Mouse (Mus musculus) hindbrain, embryonic 14.5 days (tissue): ENCODE data around the gene Myo18a. TPM values are rescaled to one million over a fixed set of nuclear protein-coding genes. Genes with fewer than 3 reads are reported as not detected.

Experiments used
- ATAC-seq: fragments of 200-750 bp; cut with Nextera tagmentation; 2 replicates; pipeline ENCODE4 v1.8.0; 2017; ENCODE audit warnings: moderate number of reproducible peaks, mild to moderate bottlenecking, moderate TSS enrichment, moderate library complexity; ENCODE audit not compliant: low FRiP score
- DNase-seq: peaks from one replicate; pipeline ENCODE4 v3.0.0-alpha.2; 2015; ENCODE audit warnings: low spot score
- H3K27ac ChIP-seq: fragments of 300-500 bp; sonication (generic); 2 replicates; pipeline ENCODE4 v1.5.1; 2014; ENCODE audit warnings: mild to moderate bottlenecking, moderate library complexity
- H3K27me3 ChIP-seq: fragments of 300-500 bp; sonication (generic); 2 replicates; pipeline ENCODE4 v1.6.1; 2014; ENCODE audit warnings: mild to moderate bottlenecking, low read length, mixed read lengths; ENCODE audit not compliant: control insufficient read depth, insufficient read depth
- H3K36me3 ChIP-seq: fragments of 300-500 bp; sonication (generic); replicated peaks from 2 replicates; pipeline ENCODE4 v1.6.1; 2014; ENCODE audit not compliant: control insufficient read depth, insufficient read depth
- H3K4me1 ChIP-seq: fragments of 300-500 bp; sonication (generic); replicated peaks from 2 replicates; pipeline ENCODE4 v1.6.1; 2014; ENCODE audit warnings: antibody characterized with exemption, low read length, mixed read lengths; ENCODE audit not compliant: control insufficient read depth, insufficient read depth
- H3K4me2 ChIP-seq: fragments of 300-500 bp; sonication (generic); replicated peaks from 2 replicates; pipeline ENCODE4 v1.6.1; 2014; ENCODE audit warnings: mild to moderate bottlenecking, moderate library complexity
- H3K4me3 ChIP-seq: fragments of 300-500 bp; sonication (generic); replicated peaks from 2 replicates; pipeline ENCODE4 v1.5.1; 2014; ENCODE audit warnings: mild to moderate bottlenecking, low read length
- H3K9ac ChIP-seq: fragments of 300-500 bp; sonication (generic); 2 replicates; pipeline ENCODE4 v1.6.1; 2014
- H3K9me3 ChIP-seq: fragments of 300-500 bp; sonication (generic); 2 replicates; pipeline ENCODE4 v1.6.1; 2016; ENCODE audit warnings: low read length; ENCODE audit not compliant: control insufficient read depth
- WGBS: fragments of 180-500 bp; shearing (Covaris S2); extraction: QIAGEN DNeasy Blood & Tissue Kit; methylation state at CpG from one replicate; pipeline ENCODE4 v1.1.7; 2014; 5-methylcytosine and 5-hydroxymethylcytosine counted together
- polyA plus RNA-seq: library from polyadenylated mRNA; unstranded; fragments of >200 nt; fragmentation: Nextera tagmentation; extraction: Ambion mirVana; gene quantifications from 2 replicates; pipeline ENCODE4 v1.2.1, GENCODE M21; 2014

Myo18a gene
- polyA plus RNA-seq, 1 experiment from 2014 or later, result 42.1 TPM

GRCm38 (mm10) chr11:77900187-77900586 is 137.1 kb downstream of the Myo18a start:
- no peak overlapping the region for H3K27ac ChIP-seq
- no peak for ATAC-seq
- 95% methylated on average over 3 of the region's 3 CpGs for WGBS

DNA sequence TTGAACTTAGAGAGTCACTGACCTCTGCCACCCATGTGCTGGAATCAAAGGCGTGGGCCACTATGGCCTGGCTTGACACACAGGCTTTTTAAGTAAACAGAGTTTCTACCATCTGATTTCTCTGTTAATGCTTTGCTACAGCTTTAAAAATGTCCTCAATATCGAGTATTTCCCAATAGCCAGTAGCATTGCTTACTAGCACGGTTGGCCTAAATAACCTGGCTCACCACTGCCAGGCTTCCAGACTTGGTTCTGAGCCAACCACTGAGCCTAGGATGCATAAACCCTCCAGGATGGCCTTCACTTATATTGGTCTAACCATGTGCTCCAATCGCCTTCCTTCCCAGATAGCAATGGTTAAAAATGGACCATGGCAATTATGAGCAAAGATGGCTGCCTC is 137.7 kb downstream of the Myo18a start:
- H3K4me1 ChIP-seq, result peaks cover 56% of the 10 kb centered on the region
- 90% methylated on average over 4 of the region's 4 CpGs for WGBS
- ATAC-seq (no peak), DNase-seq (no peak)
- no peak overlapping the region for H3K4me2 ChIP-seq
- no peaks in the 10 kb centered on the region for H3K27me3 ChIP-seq
- 0 out of 2 replicates have a peak overlapping the region, but pooled peaks have one; percentile 55 for H3K27ac ChIP-seq
- H3K36me3 ChIP-seq, result no peaks in the 10 kb centered on the region
- no peak overlapping the region for H3K9ac ChIP-seq
- no peaks in the 10 kb centered on the region for H3K9me3 ChIP-seq
- no peak overlapping the region for H3K4me3 ChIP-seq

More at GRCm38 (mm10) chr11:77900187-77900586, 137.1 kb downstream of the Myo18a start:
- Histone ChIP-seq H3K4me3 (no peak overlapping the region), H3K27me3 (no peaks in the 10 kb centered on the region), H3K9ac (no peak overlapping the region), H3K9me3 (no peaks in the 10 kb centered on the region), H3K4me1 (peaks cover 61% of the 10 kb centered on the region), H3K36me3 (no peaks in the 10 kb centered on the region), H3K4me2 (no peak overlapping the region)
- no peak for DNase-seq

GRCm38 (mm10) chr11:77901366-77901765 is 138.3 kb downstream of the Myo18a start:
- no peak for ATAC-seq
- Histone ChIP-seq H3K27ac (peak overlapping the region; percentile 55; the same call in 1 of the 2 replicates), H3K9me3 (no peaks in the 10 kb centered on the region), H3K4me3 (no peak overlapping the region), H3K4me2 (no peak overlapping the region), H3K36me3 (no peaks in the 10 kb centered on the region), H3K4me1 (peaks cover 56% of the 10 kb centered on the region), H3K27me3 (no peaks in the 10 kb centered on the region), H3K9ac (no peak overlapping the region)
- DNase-seq, result no peak
- 52% methylated on average over 5 of the region's 5 CpGs for WGBS

GRCm38 (mm10) chr11:77901775-77902355 is 138.8 kb downstream of the Myo18a start:
- 29% methylated on average over 8 of the region's 8 CpGs for WGBS
- Histone ChIP-seq H3K36me3 (no peaks in the 10 kb centered on the region), H3K27ac (peak overlapping the region; percentile 55; the same call in 1 of the 2 replicates), H3K9me3 (no peaks in the 10 kb centered on the region), H3K9ac (no peak overlapping the region), H3K27me3 (no peaks in the 10 kb centered on the region), H3K4me2 (no peak overlapping the region), H3K4me3 (no peak overlapping the region), H3K4me1 (peaks cover 55% of the 10 kb centered on the region)
- DNase-seq, result no peak
- peak; percentile 53; the same call in 1 of the 2 replicates for ATAC-seq

DNA sequence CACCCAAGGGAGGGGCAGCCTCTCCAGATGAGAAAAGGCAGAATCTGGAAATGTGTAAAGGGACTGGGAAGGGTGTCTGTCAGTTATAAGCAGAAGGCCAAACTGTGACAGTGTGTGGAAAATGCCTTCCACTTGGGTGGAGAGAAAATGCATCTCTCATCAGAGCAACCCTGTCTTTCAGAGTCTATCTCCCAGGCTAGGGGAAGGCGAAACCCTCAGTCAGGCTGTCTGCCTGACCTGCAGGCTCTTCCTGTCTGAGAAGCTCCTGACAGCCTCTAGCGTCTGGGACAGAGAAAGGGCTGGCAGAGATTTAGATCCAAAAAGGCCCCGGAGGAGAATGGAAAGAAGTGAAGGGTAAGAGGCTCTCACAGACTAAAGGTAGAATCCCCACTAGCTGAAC is 140.7 kb downstream of the Myo18a start:
- ATAC-seq (no peak), DNase-seq (no peak)
- Histone ChIP-seq H3K27ac (peak overlapping the region; percentile 14), H3K4me1 (peaks cover 41% of the 10 kb centered on the region), H3K27me3 (no peaks in the 10 kb centered on the region), H3K4me3 (no peak overlapping the region), H3K36me3 (no peaks in the 10 kb centered on the region), H3K9me3 (no peaks in the 10 kb centered on the region), H3K4me2 (no peak overlapping the region), H3K9ac (no peak overlapping the region)
- WGBS, result 14% methylated on average over 3 of the region's 3 CpGs

DNA sequence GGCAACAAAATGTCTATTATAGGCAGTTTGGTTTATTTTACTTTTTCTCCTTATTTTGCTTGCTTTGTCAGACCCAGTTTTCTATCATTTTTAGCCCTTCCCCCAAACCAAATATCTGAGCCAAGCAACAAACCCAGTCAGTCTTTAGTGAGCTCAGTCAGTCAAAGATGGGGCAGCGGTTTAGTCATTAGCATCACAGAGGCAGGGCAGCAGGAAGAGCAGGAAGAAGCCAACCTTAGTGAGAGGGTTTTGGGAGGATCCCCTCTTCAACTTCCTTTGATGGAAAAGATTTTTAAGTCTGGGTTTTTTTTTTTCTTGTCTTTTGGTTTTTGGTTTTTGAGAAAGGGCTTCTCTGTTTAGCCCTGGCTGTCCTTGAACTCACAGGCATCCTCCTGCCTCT is 141.7 kb downstream of the Myo18a start:
- Histone ChIP-seq H3K9ac (no peak overlapping the region), H3K9me3 (no peaks in the 10 kb centered on the region), H3K4me2 (no peak overlapping the region), H3K4me1 (peaks cover 41% of the 10 kb centered on the region), H3K36me3 (no peaks in the 10 kb centered on the region), H3K4me3 (no peak overlapping the region), H3K27ac (no peak overlapping the region), H3K27me3 (no peaks in the 10 kb centered on the region)
- no peak for ATAC-seq
- no peak for DNase-seq
- WGBS, result 19% methylated on average over 1 of the region's 1 CpGs

DNA sequence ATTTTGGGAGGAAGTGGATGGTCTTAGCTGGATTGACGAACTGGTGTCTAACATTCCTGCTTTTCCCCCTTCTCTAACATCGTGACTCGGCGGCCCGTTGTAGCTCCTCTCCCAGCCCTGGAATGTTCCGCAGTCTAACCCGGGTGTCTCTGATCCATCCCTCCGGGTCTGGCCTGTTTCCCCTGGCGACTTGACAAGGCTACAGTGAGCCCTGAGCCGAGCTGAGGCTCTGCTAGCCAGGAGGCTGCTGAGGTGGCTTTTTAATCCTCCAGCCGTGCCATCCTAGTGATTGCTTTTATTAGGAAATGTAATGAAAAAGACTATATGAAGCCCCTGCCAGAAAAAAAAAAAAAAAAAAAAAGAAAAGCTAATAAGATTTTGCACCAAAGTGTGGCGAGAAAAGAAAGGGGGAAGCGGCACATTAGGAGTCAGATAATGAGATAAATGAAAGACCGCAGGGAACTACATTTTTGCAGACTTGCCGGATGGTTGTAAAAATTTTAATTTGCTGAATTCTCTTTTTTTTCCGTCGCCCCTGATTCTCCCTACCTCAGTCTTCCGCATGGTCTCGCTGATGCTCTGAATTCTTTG is 143.1 kb downstream of the Myo18a start:
- H3K9ac ChIP-seq, result peak overlapping the region; percentile 26; the same call in 1 of the 2 replicates
- H3K27ac ChIP-seq, result peak overlapping the region; percentile 80
- no peaks in the 10 kb centered on the region for H3K36me3 ChIP-seq
- no peaks in the 10 kb centered on the region for H3K9me3 ChIP-seq
- WGBS, result 17% methylated on average over 19 of the region's 19 CpGs
- H3K27me3 ChIP-seq, result no peaks in the 10 kb centered on the region
- DNase-seq (no peak), ATAC-seq (no peak; the same call in 1 of the 2 replicates)
- H3K4me2 ChIP-seq, result peak overlapping the region; percentile 31
- H3K4me3 ChIP-seq, result no peak overlapping the region
- H3K4me1 ChIP-seq, result peaks cover 41% of the 10 kb centered on the region

GRCm38 (mm10) chr11:77906747-77907174 is 143.7 kb downstream of the Myo18a start:
- Histone ChIP-seq H3K4me2 (peak overlapping the region; percentile 31), H3K27ac (peak overlapping the region; percentile 80), H3K9ac (peak overlapping the region; percentile 28; the same call in 1 of the 2 replicates), H3K36me3 (no peaks in the 10 kb centered on the region), H3K27me3 (no peaks in the 10 kb centered on the region), H3K9me3 (no peaks in the 10 kb centered on the region), H3K4me1 (peaks cover 35% of the 10 kb centered on the region), H3K4me3 (no peak overlapping the region)
- peak; percentile 57; the same call in 1 of the 2 replicates for ATAC-seq
- DNase-seq, result no peak
- WGBS, result 5% methylated on average over 9 of the region's 9 CpGs

GRCm38 (mm10) chr11:77908468-77908867 is 145.4 kb downstream of the Myo18a start:
- Histone ChIP-seq H3K36me3 (no peaks in the 10 kb centered on the region), H3K4me1 (peaks cover 20% of the 10 kb centered on the region), H3K9ac (no peak overlapping the region), H3K4me3 (no peak overlapping the region), H3K9me3 (no peaks in the 10 kb centered on the region), H3K27ac (no peak overlapping the region), H3K27me3 (no peaks in the 10 kb centered on the region), H3K4me2 (no peak overlapping the region)
- ATAC-seq, result no peak
- WGBS, result 83% methylated on average over 4 of the region's 4 CpGs
- no peak for DNase-seq
